Mouse (Mus musculus) limb, embryonic 13.5 days (tissue): ENCODE data around the gene Itgb4. TPM values are rescaled to one million over a fixed set of nuclear protein-coding genes. Genes with fewer than 3 reads are reported as not detected.

Experiments used
- ATAC-seq: fragments of 200-750 bp; cut with Nextera tagmentation; 2 replicates; pipeline ENCODE4 v1.8.0; 2017; ENCODE audit warnings: low read depth, moderate number of reproducible peaks, moderate TSS enrichment; ENCODE audit not compliant: low FRiP score
- H3K27ac ChIP-seq: fragments of 300-500 bp; sonication (generic); 2 replicates; pipeline ENCODE4 v1.5.1; 2015; ENCODE audit warnings: inconsistent platforms, mild to moderate bottlenecking, moderate library complexity
- H3K27me3 ChIP-seq: fragments of 300-500 bp; sonication (generic); 2 replicates; pipeline ENCODE4 v1.6.1; 2015; ENCODE audit warnings: mild to moderate bottlenecking, inconsistent platforms
- H3K36me3 ChIP-seq: fragments of 300-500 bp; sonication (generic); 2 replicates; pipeline ENCODE4 v1.6.1; 2015; ENCODE audit warnings: inconsistent platforms, mild to moderate bottlenecking, moderate library complexity
- H3K4me1 ChIP-seq: fragments of 300-500 bp; sonication (generic); 2 replicates; pipeline ENCODE4 v1.6.1; 2015; ENCODE audit warnings: inconsistent platforms
- H3K4me2 ChIP-seq: fragments of 300-500 bp; sonication (generic); replicated peaks from 2 replicates; pipeline ENCODE4 v1.6.1; 2015; ENCODE audit warnings: inconsistent platforms, mild to moderate bottlenecking, moderate library complexity
- H3K4me3 ChIP-seq: fragments of 300-500 bp; sonication (generic); 2 replicates; pipeline ENCODE4 v1.5.1; 2015; ENCODE audit warnings: moderate library complexity, mild to moderate bottlenecking, inconsistent platforms
- H3K9ac ChIP-seq: fragments of 300-500 bp; sonication (generic); 2 replicates; pipeline ENCODE4 v1.6.1; 2015; ENCODE audit warnings: mild to moderate bottlenecking, inconsistent platforms
- H3K9me3 ChIP-seq: fragments of 300-500 bp; sonication (generic); 2 replicates; pipeline ENCODE4 v1.6.1; 2016; ENCODE audit warnings: inconsistent platforms
- WGBS: fragments of 180-500 bp; shearing (Covaris S2); methylation state at CpG from one replicate; pipeline ENCODE4 v1.1.7; 2015; 5-methylcytosine and 5-hydroxymethylcytosine counted together
- polyA plus RNA-seq: library from polyadenylated mRNA; unstranded; fragments of >200 nt; fragmentation: Nextera tagmentation; extraction: Ambion mirVana; gene quantifications from 2 replicates; pipeline ENCODE4 v1.2.1, GENCODE M21; 2015

Itgb4 gene
- polyA plus RNA-seq, 1 experiment from 2014 or later = 6.3 TPM

- Histone ChIP-seq H3K9me3 (no peaks in the 10 kb centered on the region), H3K36me3 (peaks cover 98% of the 10 kb centered on the region), H3K27ac (0 out of 2 replicates have a peak overlapping the region, but pooled peaks have one; percentile 10), H3K4me1 (0 out of 2 replicates have a peak, but pooled peaks cover 7% of the 10 kb centered on the region), H3K4me3 (no peak overlapping the region), H3K4me2 (no peak overlapping the region), H3K27me3 (no peaks in the 10 kb centered on the region), H3K9ac (no peak overlapping the region)
- 82% methylated on average over 2 of the region's 2 CpGs for WGBS
- no peak for ATAC-seq
Observed at GRCm38 (mm10) chr11:115950719-115951118, 23.8 kb upstream of the Itgb4 start.

- WGBS = 88% methylated on average over 5 of the region's 5 CpGs
- Histone ChIP-seq H3K4me2 (no peak overlapping the region), H3K4me1 (peaks cover 10% of the 10 kb centered on the region; the same call in 1 of the 2 replicates), H3K4me3 (no peak overlapping the region), H3K9ac (no peak overlapping the region), H3K9me3 (no peaks in the 10 kb centered on the region), H3K27ac (no peak overlapping the region), H3K27me3 (no peaks in the 10 kb centered on the region), H3K36me3 (peaks cover 88% of the 10 kb centered on the region)
- no peak for ATAC-seq
Observed at GRCm38 (mm10) chr11:115954712-115955111, 19.8 kb upstream of the Itgb4 start.

GRCm38 (mm10) chr11:115955195-115955858, 19.2 kb upstream of the Itgb4 start:
- 65% methylated on average over 10 of the region's 10 CpGs for WGBS
- no peak for ATAC-seq
- Histone ChIP-seq H3K4me3 (no peak overlapping the region), H3K9ac (no peak overlapping the region), H3K4me1 (peaks cover 6% of the 10 kb centered on the region; the same call in 1 of the 2 replicates), H3K4me2 (no peak overlapping the region), H3K27me3 (no peaks in the 10 kb centered on the region), H3K9me3 (no peaks in the 10 kb centered on the region), H3K36me3 (peaks cover 90% of the 10 kb centered on the region), H3K27ac (no peak overlapping the region)

- Histone ChIP-seq H3K9ac (peak overlapping the region; percentile 21; the same call in 1 of the 2 replicates), H3K4me3 (no peak overlapping the region), H3K4me1 (peaks cover 6% of the 10 kb centered on the region; the same call in 1 of the 2 replicates), H3K27me3 (no peaks in the 10 kb centered on the region), H3K27ac (peak overlapping the region; percentile 17; the same call in 1 of the 2 replicates), H3K4me2 (no peak overlapping the region), H3K36me3 (peaks cover 90% of the 10 kb centered on the region), H3K9me3 (no peaks in the 10 kb centered on the region)
- no peak for ATAC-seq
- 51% methylated on average over 4 of the region's 4 CpGs for WGBS
Observed at GRCm38 (mm10) chr11:115956453-115956852, 18.1 kb upstream of the Itgb4 start.

GRCm38 (mm10) chr11:115957971-115958370, 16.5 kb upstream of the Itgb4 start:
- no peak overlapping the region for H3K4me3 ChIP-seq
- no peak; the same call in 1 of the 2 replicates for ATAC-seq
- no peak overlapping the region for H3K4me2 ChIP-seq
- no peaks in the 10 kb centered on the region for H3K27me3 ChIP-seq
- H3K9me3 ChIP-seq = no peaks in the 10 kb centered on the region
- H3K4me1 ChIP-seq = peaks cover 6% of the 10 kb centered on the region; the same call in 1 of the 2 replicates
- H3K36me3 ChIP-seq = peaks cover 90% of the 10 kb centered on the region
- no peak overlapping the region for H3K27ac ChIP-seq
- 63% methylated on average over 7 of the region's 7 CpGs for WGBS
- no peak overlapping the region for H3K9ac ChIP-seq

GRCm38 (mm10) chr11:115959018-115959417, 15.5 kb upstream of the Itgb4 start:
- H3K9ac ChIP-seq = no peak overlapping the region
- H3K36me3 ChIP-seq = peaks cover 90% of the 10 kb centered on the region
- peaks cover 6% of the 10 kb centered on the region; the same call in 1 of the 2 replicates for H3K4me1 ChIP-seq
- ATAC-seq = no peak
- H3K4me2 ChIP-seq = no peak overlapping the region
- no peak overlapping the region for H3K27ac ChIP-seq
- no peaks in the 10 kb centered on the region for H3K9me3 ChIP-seq
- no peak overlapping the region for H3K4me3 ChIP-seq
- no peaks in the 10 kb centered on the region for H3K27me3 ChIP-seq
- 98% methylated on average over 9 of the region's 9 CpGs for WGBS

GRCm38 (mm10) chr11:115962651-115963412, 11.7 kb upstream of the Itgb4 start:
- H3K4me2 ChIP-seq = no peak overlapping the region
- H3K27me3 ChIP-seq = no peaks in the 10 kb centered on the region
- WGBS = 95% methylated on average over 9 of the region's 9 CpGs
- no peaks in the 10 kb centered on the region for H3K4me1 ChIP-seq
- no peaks in the 10 kb centered on the region for H3K9me3 ChIP-seq
- no peak for ATAC-seq
- H3K36me3 ChIP-seq = peaks cover 89% of the 10 kb centered on the region
- H3K9ac ChIP-seq = no peak overlapping the region
- no peak overlapping the region for H3K4me3 ChIP-seq
- no peak overlapping the region for H3K27ac ChIP-seq

- no peaks in the 10 kb centered on the region for H3K9me3 ChIP-seq
- H3K4me2 ChIP-seq = no peak overlapping the region
- no peak overlapping the region for H3K27ac ChIP-seq
- H3K4me1 ChIP-seq = no peaks in the 10 kb centered on the region
- H3K4me3 ChIP-seq = no peak overlapping the region
- ATAC-seq = no peak
- H3K36me3 ChIP-seq = peaks cover 71% of the 10 kb centered on the region
- 86% methylated on average over 10 of the region's 10 CpGs for WGBS
- H3K9ac ChIP-seq = no peak overlapping the region
- H3K27me3 ChIP-seq = no peaks in the 10 kb centered on the region
Observed at GRCm38 (mm10) chr11:115964977-115965604, 9.4 kb upstream of the Itgb4 start.

- peaks cover 10% of the 10 kb centered on the region for H3K27me3 ChIP-seq
- peaks cover 34% of the 10 kb centered on the region for H3K36me3 ChIP-seq
- no peak overlapping the region for H3K4me2 ChIP-seq
- 72% methylated on average over 5 of the region's 5 CpGs for WGBS
- no peak for ATAC-seq
- no peak overlapping the region for H3K9ac ChIP-seq
- no peaks in the 10 kb centered on the region for H3K9me3 ChIP-seq
- H3K4me1 ChIP-seq = no peaks in the 10 kb centered on the region
- no peak overlapping the region for H3K27ac ChIP-seq
- no peak overlapping the region for H3K4me3 ChIP-seq
Observed at GRCm38 (mm10) chr11:115968731-115969405, 5.6 kb upstream of the Itgb4 start.

- H3K9me3 ChIP-seq = no peaks in the 10 kb centered on the region
- WGBS = 67% methylated on average over 15 of the region's 15 CpGs
- ATAC-seq = no peak
- peaks cover 23% of the 10 kb centered on the region for H3K27me3 ChIP-seq
- H3K4me1 ChIP-seq = peaks cover 11% of the 10 kb centered on the region
- H3K4me3 ChIP-seq = no peak overlapping the region
- H3K9ac ChIP-seq = no peak overlapping the region
- H3K27ac ChIP-seq = no peak overlapping the region
- no peak overlapping the region for H3K4me2 ChIP-seq
- peaks cover 21% of the 10 kb centered on the region for H3K36me3 ChIP-seq
Observed at GRCm38 (mm10) chr11:115970006-115970673, 4.4 kb upstream of the Itgb4 start.

- Histone ChIP-seq H3K4me2 (no peak overlapping the region), H3K4me1 (peaks cover 12% of the 10 kb centered on the region), H3K9ac (no peak overlapping the region), H3K27me3 (peaks cover 32% of the 10 kb centered on the region), H3K27ac (no peak overlapping the region), H3K9me3 (no peaks in the 10 kb centered on the region), H3K4me3 (no peak overlapping the region), H3K36me3 (peaks cover 12% of the 10 kb centered on the region)
- no peak for ATAC-seq
- 59% methylated on average over 6 of the region's 6 CpGs for WGBS
Observed at GRCm38 (mm10) chr11:115971016-115971415, 3.5 kb upstream of the Itgb4 start.
